Mouse (Mus musculus): ENCODE measurements at regions not wholly inside any gene's neighbourhood (a gene's known extent, or its start where the extent isn't known, plus 50 kb on each side); places are given as distances from the start of the nearest gene placed in this dataset.

DNA sequence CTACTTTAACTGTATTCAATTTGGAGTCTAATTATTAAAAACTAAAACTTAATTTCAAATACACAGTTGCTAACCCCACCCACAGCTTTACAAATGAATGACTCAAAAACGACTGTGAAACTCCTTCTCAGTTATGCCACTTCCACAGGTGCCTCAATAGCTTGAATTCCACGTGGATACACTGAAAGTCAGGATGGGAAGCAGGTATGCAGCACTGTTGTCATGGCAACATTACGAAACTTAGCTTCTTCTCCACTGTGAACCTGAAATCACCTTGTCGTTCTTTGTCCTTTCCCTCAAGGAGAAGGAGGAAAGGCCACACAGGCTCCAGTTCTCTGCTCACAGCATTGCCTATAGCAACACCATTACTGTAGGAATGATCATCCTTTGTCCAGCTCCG is 60.5 kb upstream of the Thrb start:
- TF ChIP-seq CTCF (IDR thresholded peaks at IDR 0.05; ENCODE audit: low read depth) (no peak), EP300 (IDR thresholded peaks at IDR 0.05; ENCODE audit: low read depth) (no peak)
